Mouse (Mus musculus) hindbrain, postnatal 0 days (tissue): ENCODE measurements at regions not wholly inside any gene's neighbourhood (a gene's known extent, or its start where the extent isn't known, plus 50 kb on each side); places are given as distances from the start of the nearest gene placed in this dataset.

ENCODE experiments used
- ATAC-seq: fragments of 200-750 bp; cut with Nextera tagmentation; 2 replicates; pipeline ENCODE4 v1.8.0; 2017; ENCODE audit warnings: mild to moderate bottlenecking, moderate TSS enrichment, moderate library complexity
- DNase-seq: peaks from one replicate; pipeline ENCODE4 v3.0.0-alpha.2; 2015; ENCODE audit warnings: low spot score
- H3K27ac ChIP-seq: fragments of 300-500 bp; sonication (generic); 2 replicates; pipeline ENCODE4 v1.5.1; 2014; ENCODE audit warnings: mild to moderate bottlenecking
- H3K27me3 ChIP-seq: fragments of 300-500 bp; sonication (generic); 2 replicates; pipeline ENCODE4 v1.6.1; 2014; ENCODE audit warnings: low read length, mixed read lengths; ENCODE audit not compliant: insufficient read depth
- H3K36me3 ChIP-seq: fragments of 300-500 bp; sonication (generic); 2 replicates; pipeline ENCODE4 v1.6.1; 2014; ENCODE audit warnings: low read length, mixed read lengths; ENCODE audit not compliant: insufficient read depth
- H3K4me1 ChIP-seq: fragments of 300-500 bp; sonication (generic); 2 replicates; pipeline ENCODE4 v1.6.1; 2014; ENCODE audit warnings: antibody characterized with exemption, low read length, mixed read lengths; ENCODE audit not compliant: insufficient read depth
- H3K4me2 ChIP-seq: fragments of 300-500 bp; sonication (generic); 2 replicates; pipeline ENCODE4 v1.6.1; 2014; ENCODE audit warnings: low read depth, mild to moderate bottlenecking, low read length, moderate library complexity, mixed read lengths
- H3K4me3 ChIP-seq: fragments of 300-500 bp; sonication (generic); 2 replicates; pipeline ENCODE4 v1.5.1; 2014; ENCODE audit warnings: low read length
- H3K9ac ChIP-seq: fragments of 300-500 bp; sonication (generic); replicated peaks from 2 replicates; pipeline ENCODE4 v1.6.1; 2014; ENCODE audit warnings: mild to moderate bottlenecking, low read length, moderate library complexity, mixed read lengths
- H3K9me3 ChIP-seq: fragments of 300-500 bp; sonication (generic); 2 replicates; pipeline ENCODE4 v1.6.1; 2016; ENCODE audit warnings: low read length, mixed read lengths
- CTCF ChIP-seq: IDR thresholded peaks from 2 replicates; pipeline ENCODE4 v1.5.1; 2016; ENCODE audit warnings: antibody characterized with exemption, control low read depth, low read depth
- WGBS: fragments of 180-500 bp; shearing (Covaris S2); extraction: QIAGEN DNeasy Blood & Tissue Kit; methylation state at CpG from one replicate; pipeline ENCODE4 v1.1.7; 2014; 5-methylcytosine and 5-hydroxymethylcytosine counted together

GRCm38 (mm10) chr7:95682521-95682920 lies 488.5 kb upstream of the Tenm4 start:
- TF ChIP-seq CTCF: no peak
- Histone ChIP-seq H3K36me3 (no peaks in the 10 kb centered on the region), H3K9me3 (no peaks in the 10 kb centered on the region), H3K27me3 (no peaks in the 10 kb centered on the region), H3K9ac (no peak overlapping the region), H3K4me1 (no peaks in the 10 kb centered on the region), H3K4me2 (no peak overlapping the region), H3K4me3 (no peak overlapping the region), H3K27ac (no peak overlapping the region)
- 48% methylated on average over 3 of the region's 3 CpGs for WGBS
- DNase-seq (no peak), ATAC-seq (no peak)

- TF ChIP-seq CTCF: no peak
- Histone ChIP-seq H3K9ac (no peak overlapping the region), H3K9me3 (no peaks in the 10 kb centered on the region), H3K4me2 (0 out of 2 replicates have a peak overlapping the region, but pooled peaks have one; percentile 63), H3K4me3 (no peak overlapping the region), H3K27me3 (no peaks in the 10 kb centered on the region), H3K27ac (no peak overlapping the region), H3K4me1 (no peaks in the 10 kb centered on the region), H3K36me3 (no peaks in the 10 kb centered on the region)
- WGBS: 49% methylated on average over 3 of the region's 3 CpGs
- no peak for DNase-seq
- no peak for ATAC-seq
Observed at GRCm38 (mm10) chr7:95687733-95688132, 483.3 kb upstream of the Tenm4 start.

- Histone ChIP-seq H3K9ac (no peak overlapping the region; the same call in 1 of the 2 replicates), H3K27ac (no peak overlapping the region), H3K4me1 (no peaks in the 10 kb centered on the region), H3K4me3 (peak overlapping the region; percentile 35), H3K4me2 (peak overlapping the region; percentile 63), H3K27me3 (no peaks in the 10 kb centered on the region), H3K9me3 (no peaks in the 10 kb centered on the region), H3K36me3 (no peaks in the 10 kb centered on the region)
- no peak for TF ChIP-seq CTCF
- WGBS: 5% methylated on average over 16 of the region's 16 CpGs
- DNase-seq: peak; percentile 36
- ATAC-seq: 0 out of 2 replicates have a peak, but pooled peaks have one; percentile 29
Observed at GRCm38 (mm10) chr7:95688151-95689146, 482.6 kb upstream of the Tenm4 start.

- no peak for ATAC-seq
- TF ChIP-seq CTCF: no peak
- no peaks in the 10 kb centered on the region for H3K9me3 ChIP-seq
Observed at GRCm38 (mm10) chr7:95689161-95689833, 481.7 kb upstream of the Tenm4 start.

GRCm38 (mm10) chr7:95699506-95699905 lies 471.5 kb upstream of the Tenm4 start:
- 66% methylated on average over 9 of the region's 9 CpGs for WGBS
- DNase-seq: no peak
- no peaks in the 10 kb centered on the region for H3K9me3 ChIP-seq
- H3K36me3 ChIP-seq: no peaks in the 10 kb centered on the region
- H3K27me3 ChIP-seq: no peaks in the 10 kb centered on the region
- H3K27ac ChIP-seq: no peak overlapping the region
- no peak overlapping the region for H3K9ac ChIP-seq
- no peak overlapping the region for H3K4me3 ChIP-seq
- ATAC-seq: no peak
- H3K4me2 ChIP-seq: no peak overlapping the region
- TF ChIP-seq CTCF: no peak
- H3K4me1 ChIP-seq: no peaks in the 10 kb centered on the region

More at GRCm38 (mm10) chr7:95689161-95689833, 481.7 kb upstream of the Tenm4 start:
- no peak overlapping the region for H3K9ac ChIP-seq
- H3K27me3 ChIP-seq: no peaks in the 10 kb centered on the region
- no peaks in the 10 kb centered on the region for H3K4me1 ChIP-seq
- DNase-seq: no peak
- H3K27ac ChIP-seq: no peak overlapping the region
- WGBS: 16% methylated on average over 7 of the region's 7 CpGs
- H3K4me3 ChIP-seq: peak overlapping the region; percentile 35
- H3K36me3 ChIP-seq: no peaks in the 10 kb centered on the region
- peak overlapping the region; percentile 63 for H3K4me2 ChIP-seq

- WGBS: 86% methylated on average over 7 of the region's 7 CpGs
- no peak for ATAC-seq
- DNase-seq: no peak
- Histone ChIP-seq H3K4me1 (no peaks in the 10 kb centered on the region), H3K9ac (no peak overlapping the region), H3K9me3 (no peaks in the 10 kb centered on the region), H3K36me3 (no peaks in the 10 kb centered on the region), H3K27me3 (no peaks in the 10 kb centered on the region), H3K27ac (no peak overlapping the region), H3K4me2 (no peak overlapping the region), H3K4me3 (no peak overlapping the region)
- TF ChIP-seq CTCF: no peak
Observed at GRCm38 (mm10) chr7:95710088-95710487, 461.0 kb upstream of the Tenm4 start.
